Mouse (Mus musculus) olfactory bulb, adult 2 months (tissue): ENCODE results near the gene Scgb2b3.

ENCODE experiments used
- CTCF ChIP-seq: fragments of 200-500 bp; IDR thresholded peaks from 2 replicates; pipeline ENCODE4 v1.5.1; 2012; ENCODE audit warnings: low read depth, mild to moderate bottlenecking, low read length, moderate library complexity; ENCODE audit not compliant: insufficient read depth
- POLR2A ChIP-seq: fragments of 200-500 bp; IDR thresholded peaks from 2 replicates; pipeline ENCODE4 v1.6.1; 2012; ENCODE audit warnings: mild to moderate bottlenecking, low read depth, low read length, moderate library complexity; ENCODE audit not compliant: insufficient read depth

DNA sequence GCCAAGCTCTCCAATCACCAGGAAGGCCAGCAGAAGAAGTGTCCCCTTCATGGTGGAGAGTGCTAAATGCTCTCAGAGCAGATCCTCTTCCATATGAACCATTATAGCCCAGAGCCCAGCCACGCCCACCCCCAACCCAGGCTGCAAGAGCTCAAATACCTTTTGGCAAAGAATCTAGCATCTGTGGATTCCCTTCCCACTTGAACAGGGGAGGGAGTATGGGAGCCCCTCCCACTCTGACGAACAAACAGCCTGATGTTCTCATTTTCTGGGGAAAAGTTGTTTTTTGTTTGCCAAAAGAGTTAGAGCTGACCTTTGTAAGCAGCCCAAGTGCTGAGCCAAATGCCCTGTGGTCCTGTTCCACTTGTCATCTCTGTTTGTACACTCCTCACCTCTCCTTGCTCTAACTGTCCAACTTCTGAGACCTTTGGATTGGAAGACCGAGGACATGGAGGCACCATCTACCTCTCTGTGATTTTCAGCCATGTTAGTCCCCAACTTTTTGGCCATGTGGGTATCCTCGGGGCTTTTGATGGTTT is at the start of gene Scgb2b3:
- no peak for TF ChIP-seq POLR2A
- TF ChIP-seq CTCF, result no peak
